In genomic region chr8:34483212-34483611, GRCm38 (mm10) we compare ENCODE assay signal across 21 mouse cellular contexts.
DNase-seq lines count a peak whose midpoint lies in the region; ATAC-seq lines count a peak whose summit lies in the region.
"Had no signal": no experiment of that assay in that cellular context is flagged by ENCODE, and none has a peak within 500 bp of the region (broad histone marks: within the 10 kb centered on the region; RNA-seq: fewer than 3 reads in every experiment).

No protein-coding gene starts in this region.

- 62% methylated on average over 4 of the region's 4 CpGs for WGBS in forebrain, embryonic 13.5 days
- WGBS in forebrain, embryonic 11.5 days = 72% methylated on average over 4 of the region's 4 CpGs
- WGBS in forebrain, embryonic 15.5 days = 38% methylated on average over 4 of the region's 4 CpGs
- WGBS in forebrain, embryonic 10.5 days = 75% methylated on average over 4 of the region's 4 CpGs
- 75% methylated on average over 4 of the region's 4 CpGs for WGBS in heart, embryonic 10.5 days

- H3K4me2 ChIP-seq in forebrain, embryonic 13.5 days = no peak overlapping the region
- no peak overlapping the region for H3K4me2 ChIP-seq in forebrain, embryonic 11.5 days (ENCODE audit: low read depth, low read length, severe bottlenecking)
- H3K4me2 ChIP-seq in forebrain, embryonic 15.5 days (replicated peaks) = no peak overlapping the region
- H3K4me2 ChIP-seq: embryonic facial prominence, embryonic 12.5 days; embryonic facial prominence, embryonic 15.5 days had no signal

- 0 out of 2 replicates have a peak, but pooled peaks have one; percentile 40 for ATAC-seq in forebrain, embryonic 13.5 days
- ATAC-seq in forebrain, embryonic 11.5 days (replicated peaks; ENCODE audit: low FRiP score) = no peak
- peak; percentile 24; the same call in 1 of the 2 replicates for ATAC-seq in forebrain, embryonic 15.5 days (replicated peaks)

- no peak for DNase-seq in forebrain, embryonic 11.5 days (ENCODE audit: low spot score)
- no peak for DNase-seq in forebrain, embryonic 10.5 days (ENCODE audit: extremely low spot score, low spot score)
- peak; percentile 25 for DNase-seq in heart, embryonic 10.5 days (ENCODE audit: low spot score)
- DNase-seq in heart, postnatal 10 days = no peak
- no peak for DNase-seq in c-Kit-positive CD71-positive TER-119-positive erythroid progenitor cells, embryonic 14.5 days (ENCODE audit: low spot score)
- DNase-seq: adrenal gland, adult 2 months; adrenal gland, postnatal 10 days; adrenal gland, postnatal 25 days; cerebellum, adult 11 months; cerebellum, adult 18-20 months; cerebellum, adult 8-10 months; cerebellum, adult 9-11 months; cerebellum, postnatal 14 days; cerebellum, postnatal 36 days; embryo, embryonic 11 days; gastrocnemius, adult 2 months had no signal

- H3K9me3 ChIP-seq in forebrain, embryonic 13.5 days (replicated peaks) = no peaks in the 10 kb centered on the region
- H3K9me3 ChIP-seq in forebrain, embryonic 11.5 days (ENCODE audit: control insufficient read depth, low read length) = no peaks in the 10 kb centered on the region
- H3K9me3 ChIP-seq in forebrain, embryonic 15.5 days = no peaks in the 10 kb centered on the region
- no peaks in the 10 kb centered on the region for H3K9me3 ChIP-seq in forebrain, embryonic 10.5 days
- no peaks in the 10 kb centered on the region for H3K9me3 ChIP-seq in heart, embryonic 10.5 days
- H3K9me3 ChIP-seq: embryonic facial prominence, embryonic 12.5 days; embryonic facial prominence, embryonic 15.5 days had no signal

- H3K36me3 ChIP-seq in forebrain, embryonic 13.5 days (ENCODE audit: poor library complexity, severe bottlenecking) = no peaks in the 10 kb centered on the region
- H3K36me3 ChIP-seq in forebrain, embryonic 11.5 days (ENCODE audit: control insufficient read depth, insufficient read depth, low read length) = no peaks in the 10 kb centered on the region
- H3K36me3 ChIP-seq in forebrain, embryonic 15.5 days = no peaks in the 10 kb centered on the region
- no peaks in the 10 kb centered on the region for H3K36me3 ChIP-seq in forebrain, embryonic 10.5 days (replicated peaks)
- no peaks in the 10 kb centered on the region for H3K36me3 ChIP-seq in heart, embryonic 10.5 days
- H3K36me3 ChIP-seq: embryonic facial prominence, embryonic 12.5 days; embryonic facial prominence, embryonic 15.5 days had no signal

- H3K27me3 ChIP-seq in forebrain, embryonic 13.5 days = no peaks in the 10 kb centered on the region
- no peaks in the 10 kb centered on the region for H3K27me3 ChIP-seq in forebrain, embryonic 11.5 days (ENCODE audit: control insufficient read depth, insufficient read depth, low read length)
- H3K27me3 ChIP-seq in forebrain, embryonic 15.5 days = no peaks in the 10 kb centered on the region
- no peaks in the 10 kb centered on the region for H3K27me3 ChIP-seq in forebrain, embryonic 10.5 days (ENCODE audit: poor library complexity, severe bottlenecking)
- no peaks in the 10 kb centered on the region for H3K27me3 ChIP-seq in heart, embryonic 10.5 days (ENCODE audit: insufficient read depth, poor library complexity, severe bottlenecking)
- H3K27me3 ChIP-seq: embryonic facial prominence, embryonic 12.5 days; embryonic facial prominence, embryonic 15.5 days had no signal

- no peak overlapping the region for H3K9ac ChIP-seq in forebrain, embryonic 13.5 days
- no peak overlapping the region for H3K9ac ChIP-seq in forebrain, embryonic 11.5 days (ENCODE audit: low read length)
- no peak overlapping the region for H3K9ac ChIP-seq in forebrain, embryonic 15.5 days (replicated peaks)
- H3K9ac ChIP-seq: embryonic facial prominence, embryonic 12.5 days; embryonic facial prominence, embryonic 15.5 days had no signal

- no peak overlapping the region for H3K4me3 ChIP-seq in forebrain, embryonic 13.5 days
- H3K4me3 ChIP-seq in forebrain, embryonic 11.5 days (ENCODE audit: low read depth, low read length) = no peak overlapping the region
- H3K4me3 ChIP-seq in forebrain, embryonic 15.5 days = no peak overlapping the region
- H3K4me3 ChIP-seq in forebrain, embryonic 10.5 days = no peak overlapping the region
- no peak overlapping the region for H3K4me3 ChIP-seq in heart, embryonic 10.5 days
- H3K4me3 ChIP-seq: embryonic facial prominence, embryonic 12.5 days; embryonic facial prominence, embryonic 15.5 days; erythroblast, embryonic 14.5 days; gastrocnemius, adult 2 months had no signal

- H3K27ac ChIP-seq in forebrain, embryonic 13.5 days = peak overlapping the region; percentile 7; the same call in 1 of the 2 replicates
- no peak overlapping the region for H3K27ac ChIP-seq in forebrain, embryonic 11.5 days (ENCODE audit: low read depth, low read length)
- no peak overlapping the region; the same call in 1 of the 2 replicates for H3K27ac ChIP-seq in forebrain, embryonic 15.5 days (replicated peaks)
- H3K27ac ChIP-seq in forebrain, embryonic 10.5 days = no peak overlapping the region
- no peak overlapping the region for H3K27ac ChIP-seq in heart, embryonic 10.5 days
- H3K27ac ChIP-seq: embryonic facial prominence, embryonic 12.5 days; embryonic facial prominence, embryonic 15.5 days; gastrocnemius, adult 2 months had no signal

- peaks cover 19% of the 10 kb centered on the region for H3K4me1 ChIP-seq in forebrain, embryonic 13.5 days
- peaks cover 5% of the 10 kb centered on the region; the same call in 1 of the 2 replicates for H3K4me1 ChIP-seq in forebrain, embryonic 11.5 days (replicated peaks; ENCODE audit: control insufficient read depth, insufficient read depth, low read length)
- H3K4me1 ChIP-seq in forebrain, embryonic 15.5 days = peaks cover 20% of the 10 kb centered on the region
- peaks cover 14% of the 10 kb centered on the region for H3K4me1 ChIP-seq in forebrain, embryonic 10.5 days
- H3K4me1 ChIP-seq in heart, embryonic 10.5 days = no peaks in the 10 kb centered on the region
- H3K4me1 ChIP-seq: embryonic facial prominence, embryonic 12.5 days; embryonic facial prominence, embryonic 15.5 days had no signal

- intact Hi-C loops in heart, postnatal 10 days (cut with DNase I) = loop anchor here (5.0 kb wide), 1 partner anchor 301 kb away; no protein-coding TSS in a partner anchor
